Mouse (Mus musculus): ENCODE measurements around the gene Klra6.
"Not testable (repeated sequence)": the region's sequence is repeated elsewhere in the genome, so short reads cannot be mapped to it uniquely, and the experiment has no call there.

Klra6 gene

GRCm38 (mm10) chr6:130026854-130027253 is at the start of gene Klra6:
Klra6 (minus strand) TSS chr6:130026954.
- no peak for DNase-seq (ENCODE audit: low spot score in 2 of 2)

- DNase-seq (ENCODE audit: low spot score in 2 of 2), result not testable (repeated sequence)
Observed at GRCm38 (mm10) chr6:130067171-130067570, 40.4 kb upstream of the Klra6 start, which contains the start of gene Klra4. Klra4 (minus strand) TSS chr6:130067271.

GRCm38 (mm10) chr6:130065196-130065595 is 38.4 kb upstream of the Klra6 start:
- no peak for DNase-seq (ENCODE audit: low spot score in 2 of 2)

- not testable (repeated sequence) for DNase-seq (ENCODE audit: low spot score in 2 of 2)
Observed at GRCm38 (mm10) chr6:130035146-130035545, 8.4 kb upstream of the Klra6 start.

GRCm38 (mm10) chr6:130031493-130032089 is 4.8 kb upstream of the Klra6 start:
- DNase-seq (ENCODE audit: low spot score in 2 of 2), result not testable (repeated sequence)

All from left cerebral cortex, adult 9 months (tissue).